Mouse (Mus musculus) lung, adult 18-20 months (tissue): ENCODE results near the gene Rpl36a-ps1.
A peak's percentile ranks its signal among the peaks of the same experiment; 100 is the strongest.
"Not testable (repeated sequence)": the region's sequence is repeated elsewhere in the genome, so short reads cannot be mapped to it uniquely, and the experiment has no call there.

Experiments used
- DNase-seq, 2 experiments: peaks; one replicate each; pipeline ENCODE4 v3.0.0; 2022; ENCODE audit warnings: mixed read lengths in 2 of 2

Gene Rpl36a-ps1

GRCm38 (mm10) chr14:98994218-98994617, at the start of gene Rpl36a-ps1:
Rpl36a-ps1 (minus strand) TSS chr14:98994318.
- DNase-seq: no peak

GRCm38 (mm10) chr14:99043499-99043898, 49.4 kb upstream of the Rpl36a-ps1 start:
- DNase-seq: no peak

DNA sequence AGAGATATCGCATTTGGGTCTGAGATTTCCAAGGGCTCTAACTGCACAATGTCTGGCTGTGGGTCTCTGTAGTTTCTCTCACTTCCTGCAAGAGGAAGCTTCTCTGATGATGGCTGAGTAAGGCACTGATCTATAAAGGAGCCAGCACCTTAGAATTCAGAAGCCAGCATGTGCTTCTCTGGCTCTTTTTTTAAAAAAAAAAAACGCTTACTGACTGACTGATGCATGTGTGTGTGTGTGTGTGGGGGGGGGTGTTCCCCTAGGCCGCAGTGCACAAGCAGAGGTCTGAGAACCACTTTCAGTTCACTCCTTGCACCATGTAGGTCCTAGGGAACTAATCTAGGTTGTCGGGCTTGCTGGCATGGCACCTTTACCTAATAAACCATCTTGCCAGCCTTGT, 47.3 kb upstream of the Rpl36a-ps1 start:
- DNase-seq: no peak

- not testable (repeated sequence) for DNase-seq
Measured at GRCm38 (mm10) chr14:99039308-99039707, 45.2 kb upstream of the Rpl36a-ps1 start.

GRCm38 (mm10) chr14:99037703-99038102, 43.6 kb upstream of the Rpl36a-ps1 start:
- DNase-seq: peak in 1 of 2 experiments; percentile 17

DNA sequence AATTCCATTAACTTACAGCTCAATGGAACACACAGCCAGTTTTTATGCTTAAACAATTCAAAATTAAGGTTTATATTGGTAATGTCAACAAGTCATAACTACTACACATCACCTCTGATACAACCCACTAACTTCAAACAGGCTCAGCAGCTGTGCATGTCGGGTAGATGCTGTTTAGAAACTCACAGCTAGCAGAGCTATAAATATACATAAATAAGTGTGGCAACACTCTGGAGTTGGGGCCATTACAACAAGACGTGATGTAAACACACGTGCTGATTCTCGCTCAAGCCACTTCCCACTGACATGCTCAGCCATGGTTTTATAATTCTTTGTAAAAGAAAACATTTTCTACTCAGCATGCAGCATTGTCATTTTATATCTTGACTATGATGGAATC, 41.9 kb upstream of the Rpl36a-ps1 start:
- no peak for DNase-seq

GRCm38 (mm10) chr14:99034851-99035250, 40.7 kb upstream of the Rpl36a-ps1 start:
- DNase-seq: not testable (repeated sequence)

GRCm38 (mm10) chr14:99032596-99032995, 38.5 kb upstream of the Rpl36a-ps1 start:
- no peak for DNase-seq

- no peak for DNase-seq
Measured at GRCm38 (mm10) chr14:99031337-99031873, 37.3 kb upstream of the Rpl36a-ps1 start.

DNA sequence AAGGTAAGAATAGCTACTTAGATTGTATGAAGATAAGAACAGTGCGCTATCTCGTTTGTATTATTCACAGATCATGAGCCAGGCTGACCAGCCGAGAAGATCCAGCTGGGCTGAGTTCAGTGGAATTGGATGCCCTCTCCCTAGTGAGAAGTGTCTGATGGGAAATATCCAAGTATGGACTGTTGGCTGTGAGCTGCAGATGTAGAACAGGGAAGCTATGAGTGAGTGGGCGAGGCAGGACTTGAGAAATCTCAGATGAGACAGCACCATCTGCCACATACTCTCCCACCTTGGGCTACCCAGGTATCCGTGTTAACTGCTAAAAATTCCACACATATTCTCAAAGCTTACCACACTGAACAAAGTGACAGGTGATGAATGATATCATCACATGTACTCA, 35.9 kb upstream of the Rpl36a-ps1 start:
- no peak for DNase-seq

- DNase-seq: no peak
Measured at GRCm38 (mm10) chr14:99022346-99023086, 28.4 kb upstream of the Rpl36a-ps1 start.

DNA sequence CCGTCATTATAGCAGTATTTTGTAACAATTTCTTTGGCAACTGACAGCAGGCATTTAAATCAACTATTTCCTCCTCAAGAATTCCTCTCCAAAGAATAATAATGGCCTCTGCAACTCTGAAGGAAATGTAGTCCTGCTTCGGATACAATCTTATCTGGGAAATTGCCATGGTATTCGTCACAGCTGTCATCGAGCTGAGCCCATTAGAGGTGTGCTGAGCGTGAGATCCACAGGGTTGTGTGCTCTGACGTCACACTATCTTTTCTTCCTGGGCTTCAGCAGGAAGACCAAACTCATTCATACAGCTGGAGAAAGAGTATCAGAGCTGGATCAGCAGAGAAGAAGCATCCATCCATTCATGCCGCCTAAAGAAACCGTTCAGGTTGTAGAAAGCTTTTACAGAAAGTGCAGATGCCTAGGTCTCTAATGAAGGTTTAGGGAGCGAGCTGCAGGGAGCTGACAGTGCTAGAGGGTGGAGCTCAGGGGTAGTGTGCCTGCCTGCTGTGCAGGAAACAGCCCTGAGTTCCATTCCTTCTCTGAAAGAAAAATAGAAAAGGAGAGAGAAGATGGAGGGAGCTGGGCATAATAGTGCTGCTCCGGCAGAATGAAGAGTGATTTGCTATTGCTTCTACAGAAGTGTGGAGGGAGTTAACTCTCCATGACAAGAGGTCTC, 25.2 kb upstream of the Rpl36a-ps1 start:
- DNase-seq: no peak

- DNase-seq: no peak
Measured at GRCm38 (mm10) chr14:99018691-99019090, 24.6 kb upstream of the Rpl36a-ps1 start.

DNA sequence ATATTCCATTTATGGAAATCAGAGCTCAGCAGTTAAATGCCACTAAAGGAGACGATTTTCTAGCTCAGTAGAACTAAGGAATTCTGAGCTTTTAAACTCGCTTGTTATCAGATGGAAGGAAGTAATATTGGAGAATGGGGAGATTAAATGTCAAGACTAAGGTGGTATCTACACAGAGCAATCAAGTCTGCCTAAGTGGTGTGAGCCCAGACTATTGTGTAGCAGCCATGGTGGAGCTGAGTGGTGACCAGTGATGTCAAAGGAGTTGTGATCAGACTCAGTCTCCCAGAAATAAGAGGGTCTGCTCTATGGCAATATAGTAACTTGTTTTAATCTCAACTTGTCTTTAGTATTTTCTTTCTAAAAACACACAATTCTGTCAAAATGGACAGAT, 16.8 kb upstream of the Rpl36a-ps1 start:
- no peak for DNase-seq

DNA sequence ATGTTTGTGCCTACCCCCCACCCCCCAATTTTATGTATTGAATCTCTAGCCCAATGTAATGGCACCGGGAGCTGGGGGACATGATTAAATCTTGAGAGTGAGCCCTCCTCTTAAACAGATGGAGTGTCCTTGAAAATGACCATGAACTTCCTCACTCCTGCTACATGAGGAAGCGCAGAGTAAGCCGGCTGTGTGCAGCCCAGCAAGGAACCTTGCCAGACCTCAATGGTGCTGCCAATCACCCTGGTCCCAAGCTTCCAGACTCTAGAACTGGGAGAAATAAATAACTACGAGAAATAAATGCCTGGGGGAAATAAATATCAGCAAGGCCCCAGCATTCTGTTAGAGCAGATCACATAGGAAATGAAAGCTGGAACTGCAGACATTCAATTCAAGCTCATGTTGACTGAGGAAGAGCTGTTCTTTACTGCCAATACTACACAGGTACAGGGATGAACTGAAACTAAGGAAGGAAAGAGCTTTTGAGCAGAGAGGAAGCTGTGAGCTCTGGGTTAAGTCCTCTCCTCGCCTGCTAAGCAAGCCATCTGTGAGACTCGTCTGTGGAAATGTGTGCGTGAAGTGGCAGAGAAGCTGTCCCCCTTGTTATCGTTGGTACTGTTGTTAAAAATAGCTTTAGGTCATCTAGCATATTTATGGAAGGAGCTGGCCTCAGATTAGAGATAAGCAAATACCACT, 16.3 kb upstream of the Rpl36a-ps1 start:
- DNase-seq: no peak

DNA sequence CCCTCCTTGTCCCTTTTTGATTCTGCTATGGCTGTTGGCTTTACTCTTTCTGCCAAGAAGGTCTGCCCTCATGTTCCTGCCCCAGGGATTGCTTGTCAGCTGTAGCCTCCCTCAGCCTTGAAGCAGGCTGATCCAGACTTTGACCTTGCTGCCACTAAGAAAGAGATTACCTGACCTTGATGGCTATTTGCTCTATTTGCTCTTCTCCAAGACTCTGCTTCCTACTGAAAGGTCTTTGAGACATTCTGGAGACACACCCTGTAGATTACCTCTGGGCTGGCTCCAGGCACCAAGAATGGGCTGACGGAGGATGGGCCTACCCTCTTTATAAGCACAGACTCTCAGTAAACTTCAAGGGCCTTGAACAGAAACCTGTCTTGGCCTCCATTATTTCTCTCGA, 1.6 kb downstream of the Rpl36a-ps1 start:
- no peak for DNase-seq

DNA sequence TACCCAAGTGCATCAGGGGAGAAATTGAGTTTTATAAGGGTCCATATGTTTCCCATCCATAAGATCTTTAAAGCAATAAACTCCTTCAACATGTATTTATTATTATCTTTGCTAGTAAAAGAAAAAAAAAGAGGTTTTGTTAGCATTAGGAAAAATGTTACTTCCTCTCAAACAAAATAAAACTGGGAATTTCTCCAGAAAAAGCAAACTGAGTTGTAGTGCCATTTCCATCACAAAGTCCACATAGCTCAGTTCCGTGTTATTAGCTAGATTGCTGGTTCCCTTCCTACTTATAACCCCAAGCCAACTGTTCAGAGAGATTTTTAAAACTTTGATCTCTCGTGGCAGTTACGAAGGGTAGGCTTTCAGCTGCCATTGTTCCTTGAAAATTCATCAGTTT, 3.5 kb downstream of the Rpl36a-ps1 start:
- DNase-seq: no peak

DNA sequence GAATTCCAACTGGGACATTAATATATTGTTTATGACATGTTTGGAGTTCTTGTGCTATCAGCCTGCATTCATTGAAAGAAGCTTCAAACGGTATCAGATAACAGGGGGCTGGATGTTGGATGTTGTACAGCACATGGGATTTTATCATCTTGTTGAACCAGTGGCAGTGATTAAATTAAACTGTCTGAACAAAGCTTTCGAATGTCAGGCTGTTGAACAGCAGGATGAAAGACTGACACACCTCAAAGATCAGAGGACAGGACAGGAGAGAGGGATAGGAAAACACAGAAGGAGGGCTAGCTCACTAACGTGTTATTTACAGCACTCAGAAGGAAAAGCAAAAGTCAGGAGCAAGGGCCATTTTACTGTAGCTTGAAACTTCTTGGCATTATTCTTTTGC, 4.3 kb downstream of the Rpl36a-ps1 start:
- no peak for DNase-seq

DNA sequence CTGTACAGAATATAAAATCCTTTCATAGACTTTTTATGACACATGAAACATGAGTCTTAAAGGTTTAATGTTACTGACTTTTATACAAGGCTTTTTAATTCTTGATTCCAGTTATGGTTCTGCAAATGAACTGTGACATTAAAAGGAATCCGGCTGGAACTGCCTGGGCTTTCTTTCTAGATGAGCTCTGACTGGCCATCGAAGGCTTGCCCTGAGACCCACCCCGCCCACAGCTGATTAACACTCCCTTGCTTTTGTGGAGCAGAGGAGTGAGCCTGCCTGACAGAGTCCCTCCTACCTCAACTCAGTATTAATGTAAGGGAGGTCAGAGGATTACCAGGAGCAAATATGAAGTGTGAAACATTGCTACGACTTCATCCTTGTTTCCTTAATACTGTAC, 22.2 kb downstream of the Rpl36a-ps1 start:
- DNase-seq: no peak

- DNase-seq: no peak
Measured at GRCm38 (mm10) chr14:98958978-98959658, 35.0 kb downstream of the Rpl36a-ps1 start.

DNA sequence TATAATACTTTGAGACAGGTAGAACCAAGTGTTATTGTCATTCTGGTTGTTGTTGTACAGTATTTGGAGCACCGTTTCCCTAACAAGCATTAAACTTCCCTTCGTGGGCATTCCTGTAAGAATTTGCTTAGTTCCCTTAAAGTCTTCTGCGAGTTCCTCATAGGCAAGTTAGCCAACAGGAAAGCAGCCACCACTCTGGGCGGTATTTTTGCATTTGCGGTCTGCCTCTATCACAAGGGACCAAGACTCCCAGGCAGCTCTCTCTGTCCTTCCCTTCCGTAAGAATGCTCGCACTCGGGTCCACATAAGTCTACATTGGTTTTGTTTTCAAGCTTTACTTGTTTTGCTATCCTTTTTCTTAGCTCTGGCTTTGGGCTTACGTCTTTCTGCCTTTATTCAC, 37.3 kb downstream of the Rpl36a-ps1 start:
- DNase-seq: no peak

DNA sequence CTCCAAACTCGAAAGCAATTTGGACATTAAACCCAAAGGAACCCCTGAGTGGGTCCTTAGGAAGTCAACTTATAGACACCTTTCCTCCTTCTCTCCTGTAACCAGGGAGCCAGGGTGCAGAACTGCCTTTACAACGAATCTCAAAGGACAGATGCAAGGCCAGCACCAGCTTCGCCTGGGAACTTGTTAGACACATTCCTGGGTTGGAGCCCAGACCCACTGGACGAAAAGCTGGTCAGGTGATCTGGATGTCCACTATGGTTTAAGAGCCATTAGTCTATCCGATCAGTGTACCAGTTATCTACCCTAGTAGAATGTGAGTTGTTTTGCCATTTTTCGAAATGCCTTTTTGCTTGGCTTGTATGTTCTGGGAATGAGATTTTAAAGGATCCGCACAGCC, 41.7 kb downstream of the Rpl36a-ps1 start:
- no peak for DNase-seq
